Mouse (Mus musculus): ENCODE data around the gene Hoxb4. TPM values are rescaled to one million over a fixed set of nuclear protein-coding genes. Genes with fewer than 3 reads are reported as not detected.

Hoxb4 gene
- not detected in 2 replicates for polyA plus RNA-seq (2012)

DNA sequence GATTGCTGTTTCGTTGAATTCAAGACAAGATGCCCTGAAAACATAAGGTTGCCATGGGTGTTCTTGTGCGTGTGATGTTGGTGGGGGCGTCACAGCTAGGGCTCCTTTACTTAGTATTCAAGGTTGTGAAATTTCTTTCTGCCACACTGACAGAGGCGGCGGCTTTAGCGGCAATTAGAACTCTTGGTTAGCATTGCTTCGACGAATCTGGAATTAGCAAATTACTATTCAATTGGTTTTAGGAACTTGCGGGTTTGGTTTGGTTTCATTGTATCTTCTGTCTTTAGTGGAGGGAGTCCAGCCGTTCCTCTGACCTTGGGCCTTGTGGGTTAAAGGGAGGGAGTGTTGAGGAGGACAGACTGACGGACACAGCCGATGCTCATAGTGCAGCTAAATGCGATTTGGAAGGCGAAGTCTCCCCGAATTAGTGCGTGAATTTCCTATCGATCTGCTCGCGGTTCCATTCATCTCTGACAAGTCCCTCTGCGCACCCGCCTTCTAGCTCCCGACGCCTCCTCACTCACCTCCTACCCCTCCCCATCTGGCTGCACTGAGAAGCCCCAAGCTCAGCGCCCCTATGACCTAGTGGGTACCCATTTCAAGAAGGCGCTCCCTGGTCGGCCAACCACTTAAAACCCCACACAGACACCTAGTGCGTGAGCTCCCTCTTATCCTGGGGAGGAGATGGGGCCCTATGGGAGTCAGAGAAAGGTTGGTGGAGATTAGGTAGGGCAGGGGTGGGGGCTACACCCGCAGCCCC lies at the start of gene Hoxb4:
Gene Hoxb4, plus strand, starts transcription at position 660 of the 760 bp plus-strand sequence.
- TF ChIP-seq GATA1 (IDR thresholded peaks at IDR 0.05; ENCODE audit: low read length), result no peak

DNA sequence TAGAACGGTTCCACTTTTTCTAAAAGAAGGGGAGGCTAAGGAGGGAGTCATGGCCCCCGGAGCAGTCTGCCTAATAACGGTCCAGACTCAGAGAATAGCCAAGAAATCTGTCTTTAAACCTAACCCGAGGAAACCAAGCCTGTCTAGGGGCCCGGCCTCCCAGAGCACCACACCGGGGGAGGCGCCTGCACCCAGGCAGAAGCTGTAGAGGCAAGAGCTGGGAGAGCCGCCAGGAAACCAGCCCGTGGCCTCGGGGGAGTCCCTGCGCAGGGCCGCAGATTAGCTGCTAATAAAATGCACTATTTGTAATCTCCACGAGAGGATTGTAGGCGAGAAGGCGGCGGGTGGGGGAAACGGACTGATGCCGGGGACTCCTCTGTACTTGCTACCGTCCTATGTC lies 48.2 kb upstream of the Hoxb4 start:
- no peak for TF ChIP-seq GATA1 (IDR thresholded peaks at IDR 0.05; ENCODE audit: low read length)

DNA sequence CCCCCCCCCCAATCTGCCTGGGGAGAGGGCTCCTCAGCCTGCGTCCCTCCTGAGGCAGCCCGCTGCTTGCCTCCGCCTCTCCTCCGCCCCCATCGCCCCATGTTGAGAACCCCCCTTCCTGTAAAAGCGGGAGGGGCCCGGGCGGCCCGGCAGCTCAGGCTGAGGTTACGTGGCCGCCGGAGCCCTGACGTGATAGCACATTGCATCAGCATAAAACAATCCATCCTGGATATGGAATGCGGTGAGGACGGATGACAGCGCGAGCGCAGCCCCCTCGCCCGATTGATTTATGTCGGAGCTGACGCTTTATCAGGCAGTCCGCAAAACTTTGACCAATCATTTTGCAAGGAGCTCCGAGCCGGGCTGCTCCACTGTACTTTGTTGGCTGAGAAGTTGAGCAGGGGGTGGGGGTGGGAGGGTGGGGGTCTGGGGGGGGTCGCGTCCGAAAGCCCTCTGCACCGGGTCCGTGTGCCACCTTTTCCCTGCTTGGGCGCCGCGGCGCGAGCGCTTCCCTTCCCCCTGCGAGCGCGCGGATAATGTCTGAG lies 47.0 kb upstream of the Hoxb4 start, which contains the start of gene Hoxb9:
Gene Hoxb9, plus strand, starts transcription at position 462 of the 545 bp plus-strand sequence.
- TF ChIP-seq GATA1 (IDR thresholded peaks at IDR 0.05; ENCODE audit: low read length), result no peak

DNA sequence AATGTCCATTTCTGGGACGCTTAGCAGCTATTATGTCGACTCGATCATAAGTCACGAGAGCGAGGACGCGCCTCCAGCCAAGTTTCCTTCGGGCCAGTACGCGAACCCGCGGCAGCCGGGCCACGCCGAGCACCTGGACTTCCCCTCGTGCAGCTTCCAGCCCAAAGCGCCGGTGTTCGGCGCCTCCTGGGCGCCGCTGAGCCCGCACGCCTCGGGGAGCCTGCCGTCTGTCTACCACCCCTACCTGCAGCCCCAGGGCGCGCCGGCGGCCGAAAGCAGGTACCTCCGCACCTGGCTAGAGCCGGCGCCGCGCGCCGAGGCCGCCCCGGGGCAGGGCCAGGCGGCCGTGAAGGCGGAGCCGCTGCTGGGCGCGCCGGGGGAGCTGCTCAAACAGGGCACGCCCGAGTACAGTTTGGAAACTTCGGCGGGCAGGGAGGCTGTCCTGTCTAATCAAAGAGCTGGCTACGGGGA lies 46.5 kb upstream of the Hoxb4 start:
- TF ChIP-seq GATA1 (IDR thresholded peaks at IDR 0.05; ENCODE audit: low read length), result no peak

DNA sequence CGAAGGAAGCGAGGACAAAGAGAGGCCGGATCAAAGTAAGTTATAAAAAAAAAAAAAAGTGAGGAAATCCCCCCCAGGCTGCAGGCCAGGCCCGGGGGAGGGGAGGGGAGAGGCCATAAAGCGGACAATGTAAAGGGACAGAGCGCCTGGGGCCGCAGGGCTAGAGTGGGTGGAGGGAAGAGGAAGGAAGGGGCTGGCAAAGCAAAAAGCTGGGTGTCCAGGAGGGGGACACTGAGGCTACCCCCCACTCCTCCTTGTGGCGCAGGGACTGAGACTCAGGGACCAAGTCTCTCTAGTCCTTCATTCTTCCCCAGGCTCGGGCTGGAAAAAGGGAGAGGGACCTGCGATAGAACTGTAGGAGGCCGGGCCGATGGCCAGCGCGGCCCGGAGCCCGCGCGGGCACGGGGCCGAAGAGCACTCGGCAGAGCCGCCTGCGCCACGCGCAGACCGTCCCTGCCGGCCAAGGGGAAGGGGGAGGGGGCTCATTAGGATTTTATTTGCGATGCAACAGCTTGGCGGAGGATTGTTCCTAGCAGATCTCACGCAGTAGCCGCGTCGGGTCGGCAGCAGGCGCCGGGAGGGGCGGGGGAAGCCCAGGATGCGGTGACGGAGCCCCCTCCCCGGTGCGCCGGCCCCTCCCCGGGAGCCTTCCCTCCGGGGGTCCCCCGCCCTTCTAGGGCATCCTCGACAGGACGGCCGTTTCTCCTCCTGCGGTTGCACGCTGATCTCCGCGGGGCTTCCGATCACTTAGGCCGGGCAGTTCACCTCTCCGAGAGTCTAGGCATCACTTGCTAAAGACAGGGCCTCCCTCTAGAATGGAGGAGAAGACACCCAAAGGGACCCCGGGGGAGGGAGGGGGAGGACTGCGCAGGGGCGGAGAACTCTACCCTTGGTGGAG lies 45.8 kb upstream of the Hoxb4 start:
- no peak for TF ChIP-seq GATA1 (IDR thresholded peaks at IDR 0.05; ENCODE audit: low read length)

DNA sequence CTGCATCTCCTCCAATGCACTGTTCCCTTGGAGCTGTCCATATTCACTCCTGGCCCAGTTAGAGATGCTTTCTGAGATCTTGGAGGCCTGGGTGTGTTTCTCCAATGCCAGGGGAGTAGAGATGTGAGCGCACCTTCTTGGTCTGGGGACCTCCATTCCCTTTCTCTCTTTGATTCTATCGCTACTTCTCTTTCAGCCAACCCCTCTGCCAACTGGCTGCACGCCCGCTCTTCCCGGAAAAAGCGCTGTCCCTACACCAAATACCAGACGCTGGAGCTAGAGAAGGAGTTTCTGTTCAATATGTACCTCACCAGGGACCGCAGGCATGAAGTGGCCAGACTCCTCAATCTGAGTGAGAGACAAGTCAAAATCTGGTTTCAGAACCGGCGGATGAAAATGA lies 43.6 kb upstream of the Hoxb4 start:
- no peak for TF ChIP-seq GATA1 (IDR thresholded peaks at IDR 0.05; ENCODE audit: low read length)

DNA sequence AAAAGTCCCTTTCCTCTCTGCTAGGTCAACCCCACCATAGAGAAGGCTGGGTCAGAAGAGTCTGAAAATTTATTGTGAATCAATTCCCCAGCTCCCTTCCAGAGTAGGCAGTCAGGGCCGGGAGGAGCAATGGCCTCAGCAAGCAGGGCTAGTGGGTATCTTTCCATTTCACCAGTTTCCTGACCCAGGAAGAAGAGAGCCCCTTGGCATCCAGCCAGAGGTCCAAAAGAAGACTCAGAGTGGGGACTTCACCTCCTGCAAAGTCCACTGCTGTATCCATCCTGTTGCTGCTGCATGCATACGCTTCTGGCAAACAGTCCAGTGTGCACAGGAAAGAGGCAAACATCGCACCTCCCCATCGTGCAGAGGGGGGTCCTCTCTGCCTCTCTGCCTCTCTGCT lies 42.2 kb upstream of the Hoxb4 start:
- TF ChIP-seq GATA1 (IDR thresholded peaks at IDR 0.05; ENCODE audit: low read length), result no peak

DNA sequence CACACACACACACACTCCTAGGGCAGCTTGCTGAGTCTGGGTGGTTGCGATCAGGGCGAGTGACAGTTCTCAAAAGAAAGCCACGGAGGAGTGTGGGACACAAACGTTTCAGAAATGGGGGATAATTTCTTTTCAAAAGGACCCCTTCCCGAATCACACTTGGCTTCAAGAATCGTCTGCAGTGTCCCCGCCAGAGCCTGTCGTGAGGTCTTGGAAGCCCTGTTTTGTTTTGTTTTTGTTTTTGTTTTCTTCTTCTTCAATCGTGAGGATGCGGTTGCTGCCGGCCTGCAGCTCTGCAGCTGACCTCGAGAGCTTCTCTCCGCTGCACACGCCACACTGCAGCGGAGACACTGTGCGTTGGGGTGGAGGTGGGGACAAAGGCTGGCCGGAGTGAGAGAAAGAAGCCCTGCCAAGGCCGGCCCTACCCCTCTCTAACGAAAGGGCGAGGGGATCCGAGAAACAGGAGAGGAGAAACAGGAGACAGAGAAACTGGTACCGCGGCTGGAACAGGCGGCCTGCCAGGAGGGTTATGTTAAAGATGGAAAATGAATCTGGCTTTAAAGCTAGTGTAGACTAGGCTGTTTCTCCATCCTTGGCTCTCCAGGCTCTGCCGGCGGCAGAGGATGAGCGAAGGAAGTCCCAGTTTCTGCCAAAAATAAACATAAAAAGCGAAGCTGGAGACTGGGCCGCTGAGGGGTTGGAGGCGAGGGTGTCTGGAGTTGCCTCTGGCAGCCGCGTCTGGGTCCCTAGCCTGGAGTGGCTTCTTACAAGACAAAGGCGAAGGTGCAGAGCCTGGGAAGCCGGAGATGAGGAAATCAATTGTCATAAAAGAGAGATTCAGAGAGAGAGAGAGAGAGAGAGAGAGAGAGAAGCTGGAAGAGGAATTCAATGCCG lies 40.7 kb upstream of the Hoxb4 start:
- TF ChIP-seq GATA1 (IDR thresholded peaks at IDR 0.05; ENCODE audit: low read length), result no peak

DNA sequence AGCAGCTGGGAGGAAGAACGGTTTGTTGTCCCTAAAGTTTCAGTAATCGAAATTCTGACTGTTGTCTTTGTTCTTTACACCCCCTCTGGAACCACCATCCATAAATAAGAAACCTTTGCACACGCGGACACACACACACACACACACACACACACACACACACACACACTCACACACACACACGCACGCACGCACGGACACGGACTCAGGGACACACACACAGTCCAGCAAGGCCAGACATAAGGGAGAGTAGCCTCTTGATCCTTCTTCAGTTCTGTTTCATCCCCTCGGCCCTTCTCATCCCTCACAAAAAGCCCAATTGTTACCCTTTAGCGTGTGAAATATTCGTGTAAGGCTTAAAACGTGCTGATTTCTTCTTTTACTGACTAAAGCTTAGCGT lies 39.7 kb upstream of the Hoxb4 start:
- no peak for TF ChIP-seq GATA1 (IDR thresholded peaks at IDR 0.05; ENCODE audit: low read length)

DNA sequence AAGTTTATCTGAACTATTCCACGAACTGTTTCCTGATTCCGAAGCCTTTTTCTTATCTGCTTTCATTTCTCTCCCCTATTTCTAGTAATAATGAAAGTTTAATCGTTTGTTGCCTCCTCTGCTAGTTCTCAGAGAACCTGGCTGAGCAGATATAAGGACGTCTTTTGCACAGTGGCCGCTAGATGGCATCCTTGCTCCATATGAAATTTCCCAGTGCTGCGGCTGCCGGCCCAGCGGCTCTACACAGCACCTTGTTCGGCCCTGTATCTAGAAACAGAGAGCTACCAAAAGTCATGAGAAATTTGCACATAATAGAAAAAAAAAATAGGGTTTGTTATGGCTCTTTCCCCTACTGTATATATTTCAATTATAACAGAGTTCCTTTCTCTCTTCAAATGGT lies 39.3 kb upstream of the Hoxb4 start:
- no peak for TF ChIP-seq GATA1 (IDR thresholded peaks at IDR 0.05; ENCODE audit: low read length)

DNA sequence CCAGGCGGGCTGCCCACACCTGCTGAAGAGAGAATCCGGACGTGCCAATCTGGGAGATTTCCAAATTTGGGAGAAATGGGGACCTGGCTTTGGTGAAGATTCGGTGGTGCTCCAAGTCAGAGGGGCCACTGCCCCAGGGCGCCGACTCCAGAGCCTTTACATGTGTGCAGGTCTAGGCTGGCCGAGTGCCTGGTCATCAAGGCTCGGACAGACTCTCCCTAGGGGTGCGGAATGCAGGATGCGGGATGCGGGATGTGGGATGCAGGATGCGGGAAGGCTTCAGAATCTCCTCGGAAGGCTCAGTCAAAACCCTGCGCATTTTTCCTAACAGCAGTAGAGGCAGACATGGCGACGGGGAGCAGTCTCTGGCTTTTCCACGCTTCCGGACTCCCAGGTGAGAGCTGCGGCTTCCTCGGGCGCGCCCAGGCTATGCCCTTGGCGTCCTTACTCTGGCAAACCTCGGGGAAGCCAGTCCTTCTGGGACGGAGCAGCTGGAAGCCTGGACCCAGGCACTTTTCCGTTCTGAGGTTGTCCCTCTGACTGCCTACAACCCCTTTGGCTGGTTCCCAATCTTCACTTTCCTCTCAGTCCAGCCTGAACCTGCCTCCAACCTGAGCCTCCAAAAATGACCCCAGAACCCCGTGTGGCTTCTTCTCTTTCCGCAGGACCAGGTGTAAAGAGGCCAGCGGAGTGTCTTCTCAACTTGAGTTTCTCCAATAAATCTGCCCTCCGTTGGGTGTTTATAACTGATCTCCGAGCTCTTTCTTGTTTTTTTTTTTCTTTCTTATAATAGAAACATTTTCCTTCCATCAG lies 38.4 kb upstream of the Hoxb4 start:
- no peak for TF ChIP-seq GATA1 (IDR thresholded peaks at IDR 0.05; ENCODE audit: low read length)

DNA sequence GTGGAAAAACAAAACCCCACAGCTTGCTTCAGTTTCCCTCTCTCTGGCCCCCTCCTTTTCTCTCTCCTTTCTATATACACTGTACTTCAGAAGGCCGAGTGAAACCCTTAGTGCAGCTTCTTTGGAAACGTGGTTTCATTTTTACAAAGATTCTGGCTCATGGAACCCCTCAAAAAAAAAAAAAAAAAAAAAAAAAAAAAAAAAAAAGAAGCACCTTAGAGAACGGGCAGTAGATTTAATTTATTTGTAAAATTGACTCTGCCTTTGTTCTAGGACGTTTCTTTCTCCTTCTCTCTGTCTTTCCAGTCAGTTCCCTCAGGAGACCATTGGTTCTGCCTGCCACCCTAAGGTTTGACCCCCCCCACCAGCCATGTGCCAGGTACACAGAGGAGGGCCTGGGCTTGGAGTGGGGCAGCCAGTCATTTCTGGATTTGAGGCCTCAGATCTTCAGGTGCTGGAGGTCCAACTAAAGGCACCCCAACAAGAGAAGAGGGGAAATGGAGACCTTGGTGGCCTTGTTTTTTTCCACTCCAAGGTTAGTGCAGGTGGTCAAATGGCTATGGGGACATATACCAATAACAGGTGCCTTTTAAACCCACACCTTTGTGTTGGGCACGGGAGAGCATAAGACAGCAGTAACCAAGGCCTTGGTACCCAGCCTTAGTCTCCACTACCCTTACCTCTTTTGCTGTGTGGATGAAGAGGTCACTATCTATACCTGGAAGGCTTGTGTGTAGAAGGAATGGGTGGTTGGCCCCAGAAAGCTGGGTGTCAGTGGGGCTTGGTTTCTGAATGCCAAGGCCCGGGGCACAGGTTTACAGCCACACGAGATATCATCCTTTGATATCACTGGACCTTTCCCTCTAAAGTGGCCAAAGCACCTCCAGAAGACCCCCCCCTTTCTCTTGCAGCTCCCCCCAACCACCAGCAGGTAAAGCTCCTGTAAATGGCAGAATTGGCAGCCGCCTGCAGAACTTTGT lies 37.4 kb upstream of the Hoxb4 start:
- TF ChIP-seq GATA1 (IDR thresholded peaks at IDR 0.05; ENCODE audit: low read length), result no peak

DNA sequence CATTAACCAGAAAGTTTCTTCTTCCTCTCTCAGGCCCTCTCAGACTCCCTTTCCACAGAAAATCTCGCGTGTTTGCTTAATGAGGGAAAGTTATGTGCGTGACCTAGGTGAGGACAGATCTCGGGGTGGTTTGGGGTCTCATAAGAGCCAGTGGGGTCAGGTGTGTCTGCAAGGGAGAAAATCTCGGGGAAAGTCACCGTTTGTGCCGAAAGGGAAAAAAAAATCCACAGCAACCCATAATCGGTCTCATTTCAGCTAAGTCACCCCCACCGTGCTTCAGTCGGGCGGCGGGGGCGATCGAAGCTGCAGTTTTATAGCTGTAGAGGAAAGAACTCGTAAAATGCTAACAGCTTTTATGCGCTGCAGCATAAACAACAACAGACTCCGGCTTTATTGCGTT lies 36.7 kb upstream of the Hoxb4 start:
- no peak for TF ChIP-seq GATA1 (IDR thresholded peaks at IDR 0.05; ENCODE audit: low read length)

All from G1E-ER4 (cell line).